Mouse (Mus musculus): ENCODE results near the gene Fam19a1.

GRCm38 (mm10) chr6:96071080-96071479 lies 41.9 kb upstream of the Fam19a1 start:
- TF ChIP-seq CTCF (IDR thresholded peaks at IDR 0.05; ENCODE audit: low read depth), result no peak
- no peak for TF ChIP-seq EP300 (IDR thresholded peaks at IDR 0.05; ENCODE audit: low read depth)
